Mouse (Mus musculus) kidney, adult 2 months (tissue): ENCODE data around the gene Dock4. TPM values are rescaled to one million over a fixed set of nuclear protein-coding genes. Genes with fewer than 3 reads are reported as not detected.
"Not testable (repeated sequence)": the region's sequence is repeated elsewhere in the genome, so short reads cannot be mapped to it uniquely, and the experiment has no call there.

Experiments used
- DNase-seq: peaks from one replicate; pipeline ENCODE4 v3.0.0; 2021
- H3K27ac ChIP-seq: fragments of 200-500 bp; 2 replicates; pipeline ENCODE4 v1.5.1; 2012; ENCODE audit warnings: low read depth, low read length, control low read depth, inconsistent platforms; ENCODE audit not compliant: insufficient read depth
- H3K27me3 ChIP-seq: fragments of 200-500 bp; replicated peaks from 2 replicates; pipeline ENCODE4 v1.6.1; 2012; ENCODE audit warnings: mild to moderate bottlenecking, moderate library complexity, low read length, inconsistent platforms; ENCODE audit not compliant: control insufficient read depth, insufficient read depth
- H3K36me3 ChIP-seq: fragments of 200-500 bp; 2 replicates; pipeline ENCODE4 v1.6.1; 2012; ENCODE audit warnings: mild to moderate bottlenecking, moderate library complexity, low read length, inconsistent platforms; ENCODE audit not compliant: control insufficient read depth, insufficient read depth
- H3K4me1 ChIP-seq: fragments of 200-500 bp; 2 replicates; pipeline ENCODE4 v1.6.1; 2011; ENCODE audit warnings: low read length; ENCODE audit not compliant: control insufficient read depth, insufficient read depth
- H3K4me3 ChIP-seq: fragments of 200-500 bp; 2 replicates; pipeline ENCODE4 v1.5.1; 2011; ENCODE audit warnings: mild to moderate bottlenecking, low read depth, low read length, control low read depth; ENCODE audit not compliant: insufficient read depth
- CTCF ChIP-seq: fragments of 200-500 bp; conservative IDR thresholded peaks from 2 replicates; pipeline ENCODE4 v1.5.1; 2011; ENCODE audit warnings: low read depth, mild to moderate bottlenecking, control low read depth, low read length, moderate library complexity, mixed read lengths; ENCODE audit not compliant: insufficient read depth, insufficient read length
- POLR2A ChIP-seq: fragments of 200-500 bp; IDR thresholded peaks from one replicate; pipeline ENCODE4 v1.6.1; 2011; ENCODE audit warnings: low read depth, low read length, control low read depth
- WGBS: fragments of 180-500 bp; shearing (Covaris S2); methylation state at CpG from one replicate; pipeline ENCODE4 v1.1.7; 2018; 5-methylcytosine and 5-hydroxymethylcytosine counted together
- polyA plus RNA-seq: library from polyadenylated mRNA; depleted of rRNA; stranded (reverse); fragments of >200 nt; gene quantifications from 2 replicates; pipeline ENCODE4 v1.2.3, GENCODE M21; 2012

Dock4 gene
- polyA plus RNA-seq, 1 experiment, result 4.1 TPM

GRCm38 (mm10) chr12:40843474-40844080 is 397.8 kb downstream of the Dock4 start:
- no peak overlapping the region for H3K4me3 ChIP-seq
- no peak for TF ChIP-seq POLR2A
- TF ChIP-seq CTCF, result no peak
- H3K4me1 ChIP-seq, result no peaks in the 10 kb centered on the region
- DNase-seq, result no peak
- H3K27me3 ChIP-seq, result no peaks in the 10 kb centered on the region
- H3K36me3 ChIP-seq, result no peaks in the 10 kb centered on the region
- no peak overlapping the region for H3K27ac ChIP-seq
- WGBS, result 76% methylated on average over 3 of the region's 3 CpGs

- H3K27me3 ChIP-seq, result no peaks in the 10 kb centered on the region
- no peak overlapping the region for H3K4me3 ChIP-seq
- no peaks in the 10 kb centered on the region for H3K4me1 ChIP-seq
- TF ChIP-seq CTCF (no peak), POLR2A (no peak)
- 94% methylated on average over 22 of the region's 22 CpGs for WGBS
- no peak overlapping the region for H3K27ac ChIP-seq
- no peaks in the 10 kb centered on the region for H3K36me3 ChIP-seq
- no peak for DNase-seq
These were observed 398.6 kb downstream of the Dock4 start for GRCm38 (mm10) chr12:40844324-40844723.

GRCm38 (mm10) chr12:40854705-40855367 is 409.1 kb downstream of the Dock4 start:
- no peak for TF ChIP-seq CTCF
- TF ChIP-seq POLR2A, result no peak

GRCm38 (mm10) chr12:40857466-40857865 is 411.7 kb downstream of the Dock4 start:
- TF ChIP-seq POLR2A, result no peak
- no peak for TF ChIP-seq CTCF
- Histone ChIP-seq H3K4me3 (no peak overlapping the region), H3K27ac (no peak overlapping the region), H3K36me3 (no peaks in the 10 kb centered on the region), H3K4me1 (no peaks in the 10 kb centered on the region), H3K27me3 (no peaks in the 10 kb centered on the region)
- DNase-seq, result no peak
- WGBS, result over 99% methylated on average over 7 of the region's 7 CpGs

More at GRCm38 (mm10) chr12:40854705-40855367, 409.1 kb downstream of the Dock4 start:
- H3K36me3 ChIP-seq, result no peaks in the 10 kb centered on the region
- 87% methylated on average over 7 of the region's 7 CpGs for WGBS
- H3K27ac ChIP-seq, result no peak overlapping the region
- H3K4me3 ChIP-seq, result no peak overlapping the region
- no peak for DNase-seq
- no peaks in the 10 kb centered on the region for H3K27me3 ChIP-seq
- no peaks in the 10 kb centered on the region for H3K4me1 ChIP-seq

GRCm38 (mm10) chr12:40858763-40859162 is 413.0 kb downstream of the Dock4 start:
- H3K4me3 ChIP-seq, H3K4me1 ChIP-seq, H3K36me3 ChIP-seq, H3K27ac ChIP-seq, H3K27me3 ChIP-seq, DNase-seq: not testable (repeated sequence)
- WGBS, result 82% methylated on average over 7 of the region's 7 CpGs

- H3K4me1 ChIP-seq, result no peaks in the 10 kb centered on the region
- no peaks in the 10 kb centered on the region for H3K27me3 ChIP-seq
- no peaks in the 10 kb centered on the region for H3K36me3 ChIP-seq
- TF ChIP-seq CTCF (no peak), POLR2A (no peak)
- no peak overlapping the region for H3K4me3 ChIP-seq
- no peak for DNase-seq
- no peak overlapping the region for H3K27ac ChIP-seq
- WGBS, result 95% methylated on average over 5 of the region's 5 CpGs
These were observed 424.6 kb downstream of the Dock4 start for GRCm38 (mm10) chr12:40870387-40870786.

- Histone ChIP-seq H3K4me1 (no peaks in the 10 kb centered on the region), H3K27ac (no peak overlapping the region), H3K36me3 (no peaks in the 10 kb centered on the region), H3K27me3 (no peaks in the 10 kb centered on the region), H3K4me3 (no peak overlapping the region)
- no peak for TF ChIP-seq POLR2A
- TF ChIP-seq CTCF, result no peak
- no peak for DNase-seq
- 96% methylated on average over 3 of the region's 3 CpGs for WGBS
These were observed 427.0 kb downstream of the Dock4 start for GRCm38 (mm10) chr12:40872716-40873115.

- H3K4me3 ChIP-seq, H3K27ac ChIP-seq, DNase-seq, H3K4me1 ChIP-seq, H3K36me3 ChIP-seq, H3K27me3 ChIP-seq: not testable (repeated sequence)
- WGBS, result 36% methylated on average over 7 of the region's 7 CpGs
These were observed 427.5 kb downstream of the Dock4 start for GRCm38 (mm10) chr12:40873267-40873666.
